Mouse (Mus musculus) testis, postnatal 14 days (tissue): ENCODE results near the gene Gal3st2.
A peak's percentile ranks its signal among the peaks of the same experiment; 100 is the strongest.
"Not testable (repeated sequence)": the region's sequence is repeated elsewhere in the genome, so short reads cannot be mapped to it uniquely, and the experiment has no call there.

Experiments used
- DNase-seq: peaks from one replicate; pipeline ENCODE4 v3.0.0; 2021; ENCODE audit warnings: low spot score

Gene Gal3st2

GRCm38 (mm10) chr1:93861048-93861447 is at the start of gene Gal3st2:
Gene Gal3st2, plus strand, starts transcription at chr1:93861306.
- DNase-seq, result not testable (repeated sequence)

DNA sequence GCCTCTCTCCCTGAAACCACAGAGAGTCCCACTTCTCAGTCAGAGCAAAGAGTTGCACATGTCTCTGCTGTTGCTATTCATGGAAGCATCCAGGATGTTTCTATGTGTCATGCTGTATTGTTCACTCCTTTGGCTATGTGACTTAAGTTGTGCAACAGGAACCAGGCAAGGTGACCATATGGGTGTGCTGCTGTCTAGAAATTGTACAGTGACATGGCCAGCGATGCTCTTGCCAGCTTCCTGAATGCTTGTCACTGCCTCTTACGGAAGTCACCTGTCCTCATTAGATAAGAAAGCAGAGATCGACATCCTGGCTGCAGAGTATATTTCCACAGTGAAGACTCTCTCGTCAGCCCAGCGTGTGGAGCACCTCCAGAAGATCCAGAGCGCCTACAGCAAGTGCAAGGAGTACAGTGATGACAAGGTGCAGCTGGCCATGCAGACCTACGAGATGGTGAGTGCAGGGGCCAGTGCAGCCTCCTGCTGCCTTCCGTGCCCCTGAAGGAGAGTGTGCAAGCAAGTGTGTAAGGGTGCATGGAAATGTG is 49.5 kb upstream of the Gal3st2 start:
- DNase-seq, result no peak

GRCm38 (mm10) chr1:93817823-93818532 is 43.1 kb upstream of the Gal3st2 start:
- DNase-seq, result no peak

DNA sequence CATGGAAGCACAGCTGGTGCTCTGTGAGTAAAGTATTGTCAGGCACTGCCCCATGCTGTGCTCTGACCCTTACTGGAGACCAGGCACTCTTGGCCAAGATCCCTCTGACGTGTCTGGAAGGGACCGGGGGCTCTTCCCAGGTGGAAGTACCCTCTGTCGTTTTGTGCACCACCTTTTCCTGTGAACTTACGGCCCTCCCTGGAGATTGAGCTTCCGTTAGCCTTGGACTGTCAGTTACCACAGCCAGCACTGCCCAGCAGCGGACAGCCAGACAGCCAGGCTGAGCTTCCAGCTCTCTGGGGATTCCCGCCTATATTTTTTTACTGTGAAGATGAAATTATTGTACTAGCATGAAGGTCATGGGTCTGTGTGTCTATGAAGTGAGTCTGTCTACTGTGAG is 42.4 kb upstream of the Gal3st2 start:
- DNase-seq, result no peak

- no peak for DNase-seq
These were observed 37.2 kb upstream of the Gal3st2 start for GRCm38 (mm10) chr1:93823796-93824495.

- no peak for DNase-seq
These were observed 36.5 kb upstream of the Gal3st2 start, which contains the start of gene D2hgdh for GRCm38 (mm10) chr1:93824609-93825008. Gene D2hgdh, plus strand, starts transcription at chr1:93824909.

DNA sequence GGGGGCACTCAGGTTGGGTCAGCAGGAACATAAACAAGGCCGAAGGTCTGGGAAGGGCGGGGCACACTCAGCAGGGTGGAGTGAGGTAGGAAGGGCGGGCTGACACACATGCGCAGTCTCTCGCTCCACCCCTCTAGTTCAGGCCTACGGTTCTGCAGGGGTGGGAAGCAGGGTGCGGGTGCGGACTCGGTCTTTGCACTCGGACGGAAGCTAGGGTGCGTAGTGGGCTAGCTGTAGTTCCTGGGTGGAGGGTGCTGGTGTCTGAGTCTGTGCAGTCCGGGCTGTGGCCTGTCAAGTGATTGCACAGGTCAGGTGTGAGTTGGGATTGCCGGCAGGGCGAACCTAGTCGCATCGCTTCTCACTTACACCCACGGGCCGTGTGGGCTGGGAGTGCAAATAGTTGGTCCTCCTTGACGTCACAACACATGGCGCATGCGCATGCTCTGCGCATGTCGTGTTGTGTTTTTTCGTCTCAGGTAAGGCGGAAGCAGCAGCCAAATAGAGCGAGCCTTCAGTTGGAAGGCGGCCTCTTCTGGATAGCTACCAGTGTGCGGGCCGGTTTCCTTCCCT is 35.9 kb upstream of the Gal3st2 start:
- DNase-seq, result peak; percentile 90

DNA sequence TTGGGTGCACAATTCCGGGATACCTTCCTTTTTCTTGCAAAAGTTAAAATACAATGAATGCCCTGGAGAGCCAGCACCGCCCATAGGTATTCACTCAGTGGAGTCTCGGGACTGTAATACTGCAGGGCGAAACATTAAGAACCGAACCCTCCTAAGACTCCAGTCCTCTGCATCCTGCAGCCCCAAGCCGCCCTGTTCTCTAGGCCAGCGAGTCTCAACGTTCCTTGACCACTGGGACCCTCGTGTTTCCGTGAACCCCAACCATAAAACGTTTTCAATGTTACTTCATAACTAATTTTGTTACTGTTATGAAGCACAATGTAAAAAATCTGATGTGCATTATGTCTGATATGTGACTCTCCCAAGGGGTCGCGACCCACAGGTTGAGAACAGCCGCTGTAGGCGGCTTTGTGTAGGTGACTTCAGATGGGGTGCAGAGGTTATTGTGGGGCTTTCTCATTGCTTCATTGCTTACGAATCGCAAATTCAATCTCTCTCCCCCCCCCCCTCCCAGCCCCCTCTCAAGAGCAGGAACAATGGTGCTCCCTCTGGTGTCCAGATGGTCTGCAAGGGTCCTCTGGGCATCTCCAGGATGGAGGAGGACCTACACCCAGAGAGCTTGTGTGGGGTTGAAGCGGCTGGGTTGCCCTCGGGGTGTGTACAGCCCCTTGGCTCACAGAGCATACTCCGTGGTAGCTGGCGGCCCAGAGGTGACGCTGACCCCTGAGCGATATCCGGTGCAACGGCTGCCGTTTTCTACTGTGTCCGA is 35.2 kb upstream of the Gal3st2 start:
- no peak for DNase-seq

- DNase-seq, result no peak
These were observed 34.6 kb upstream of the Gal3st2 start for GRCm38 (mm10) chr1:93826540-93826835.

DNA sequence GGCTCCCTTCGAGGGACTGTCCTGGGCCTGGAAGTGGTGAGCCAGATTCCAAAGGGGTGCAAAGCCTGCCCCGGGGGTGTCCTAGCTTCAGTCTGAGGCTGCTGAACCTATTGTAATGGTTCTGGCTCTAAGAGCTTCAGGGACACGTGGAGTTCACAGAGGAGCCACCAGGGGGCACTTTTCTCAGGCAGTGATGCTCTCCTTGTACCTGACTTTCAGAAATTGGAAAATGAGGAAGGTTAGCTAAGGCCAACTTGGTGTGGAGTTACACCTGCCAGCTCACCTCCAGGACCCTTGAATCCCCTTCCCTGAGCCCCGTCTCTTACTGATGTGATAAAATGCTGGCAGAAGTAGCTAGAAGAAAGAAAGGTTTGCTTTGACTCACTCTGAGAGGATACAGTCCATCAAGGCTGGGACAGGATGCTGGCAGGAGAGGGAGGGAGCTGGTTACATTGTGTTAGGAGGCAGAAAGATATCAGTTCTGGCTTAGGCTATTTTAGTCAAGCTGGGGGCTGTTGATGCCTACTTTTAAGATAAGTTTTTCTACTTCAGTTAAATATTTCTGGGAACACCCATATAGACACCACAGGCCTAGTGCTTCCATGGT is 28.2 kb upstream of the Gal3st2 start:
- peak; percentile 81 for DNase-seq

GRCm38 (mm10) chr1:93834671-93835150 is 26.4 kb upstream of the Gal3st2 start:
- DNase-seq, result no peak

- no peak for DNase-seq
These were observed 25.9 kb upstream of the Gal3st2 start for GRCm38 (mm10) chr1:93835211-93835610.

DNA sequence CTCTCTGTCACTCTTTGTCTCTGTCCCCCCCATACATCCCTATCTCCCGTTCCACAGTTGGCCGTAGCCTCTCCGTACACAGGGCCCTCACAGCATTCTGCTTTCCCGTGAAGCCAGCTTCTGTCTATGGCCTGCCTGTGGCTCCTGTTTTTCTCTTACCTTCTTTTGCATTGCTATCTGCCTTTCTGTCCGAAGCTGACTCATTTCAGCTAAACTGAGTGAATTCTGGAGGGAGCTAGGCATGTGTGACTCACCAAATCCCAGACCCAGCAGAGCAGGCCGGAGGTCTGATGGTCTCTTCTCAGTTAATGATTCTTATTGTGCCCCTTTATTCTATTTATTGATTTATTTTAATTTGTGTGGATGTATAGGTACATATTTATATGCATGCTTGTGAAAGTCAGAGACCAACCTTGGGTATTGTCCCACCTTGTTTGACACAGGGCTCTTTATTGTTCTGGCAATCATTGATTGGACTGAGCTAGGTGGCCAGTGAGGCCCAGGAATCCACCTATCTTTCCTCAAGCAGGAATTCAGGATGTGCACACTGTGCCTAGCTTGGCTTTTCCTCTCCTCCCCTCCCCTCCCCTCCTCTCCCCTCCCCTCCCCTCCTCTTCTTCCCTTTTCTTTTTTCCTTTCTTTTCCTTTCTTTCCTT is 25.1 kb upstream of the Gal3st2 start:
- DNase-seq, result no peak

GRCm38 (mm10) chr1:93836532-93836913 is 24.6 kb upstream of the Gal3st2 start:
- DNase-seq, result no peak

DNA sequence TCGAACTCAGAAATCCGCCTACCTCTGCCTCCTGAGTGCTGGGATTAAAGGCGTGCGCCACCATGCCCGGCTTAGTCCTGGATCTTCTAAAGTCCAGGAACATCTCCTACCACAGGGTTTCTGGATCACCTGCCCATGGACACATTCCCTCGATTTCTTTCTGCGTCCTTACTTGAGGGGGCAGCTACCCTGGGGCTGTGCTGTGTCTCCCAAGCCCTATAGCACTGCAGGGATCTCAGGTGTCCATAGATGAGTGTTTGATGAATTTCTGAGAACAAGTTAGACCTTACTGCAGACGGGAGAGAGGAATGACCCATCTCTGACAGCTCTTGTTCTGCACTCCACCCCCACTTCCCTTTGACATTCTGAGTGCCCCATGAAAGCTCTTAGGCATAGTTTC is 23.8 kb upstream of the Gal3st2 start:
- DNase-seq, result no peak

GRCm38 (mm10) chr1:93838569-93838968 is 22.5 kb upstream of the Gal3st2 start:
- not testable (repeated sequence) for DNase-seq

GRCm38 (mm10) chr1:93845766-93846366 is 15.2 kb upstream of the Gal3st2 start:
- DNase-seq, result not testable (repeated sequence)

DNA sequence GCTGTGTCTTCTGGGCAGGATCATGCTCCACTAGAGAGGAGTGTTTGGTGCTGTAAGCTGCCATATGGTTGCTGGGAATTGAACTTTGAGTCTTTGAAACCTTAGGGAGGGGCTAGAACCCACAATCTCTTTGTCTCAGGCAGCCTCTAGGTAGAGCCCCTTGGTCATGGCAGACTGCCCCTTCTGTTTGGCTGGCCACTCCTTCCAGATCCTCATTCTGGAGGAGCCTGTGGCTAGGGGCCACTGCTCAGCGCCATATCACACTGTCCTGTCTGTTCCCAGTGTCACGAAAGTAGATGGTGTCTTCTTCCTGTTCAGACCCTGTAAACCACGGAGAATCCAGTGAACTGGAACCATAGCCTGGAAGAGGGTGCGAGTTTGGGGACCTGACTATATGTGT is 5.3 kb upstream of the Gal3st2 start:
- DNase-seq, result not testable (repeated sequence)

DNA sequence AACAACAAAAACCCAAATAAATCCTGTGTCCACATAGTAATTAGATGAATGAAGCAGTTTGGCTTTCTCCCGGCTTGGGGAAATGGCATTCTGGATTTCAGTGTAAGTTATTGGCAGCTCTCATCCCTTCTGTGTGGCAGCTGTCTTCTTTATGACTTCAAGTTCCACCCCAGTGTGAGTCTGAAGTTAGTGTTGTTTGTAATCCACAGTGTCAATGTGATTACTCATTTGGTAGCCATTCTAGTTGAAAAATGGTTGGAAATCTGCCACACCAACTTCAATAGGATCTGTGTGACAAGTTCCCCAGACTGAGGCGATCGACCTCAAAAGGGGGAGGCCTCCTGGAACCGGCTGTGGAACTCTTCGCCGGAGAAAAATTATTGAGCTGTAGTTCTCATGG is 3.7 kb upstream of the Gal3st2 start:
- no peak for DNase-seq

GRCm38 (mm10) chr1:93857991-93858390 is 3.1 kb upstream of the Gal3st2 start:
- DNase-seq, result no peak

DNA sequence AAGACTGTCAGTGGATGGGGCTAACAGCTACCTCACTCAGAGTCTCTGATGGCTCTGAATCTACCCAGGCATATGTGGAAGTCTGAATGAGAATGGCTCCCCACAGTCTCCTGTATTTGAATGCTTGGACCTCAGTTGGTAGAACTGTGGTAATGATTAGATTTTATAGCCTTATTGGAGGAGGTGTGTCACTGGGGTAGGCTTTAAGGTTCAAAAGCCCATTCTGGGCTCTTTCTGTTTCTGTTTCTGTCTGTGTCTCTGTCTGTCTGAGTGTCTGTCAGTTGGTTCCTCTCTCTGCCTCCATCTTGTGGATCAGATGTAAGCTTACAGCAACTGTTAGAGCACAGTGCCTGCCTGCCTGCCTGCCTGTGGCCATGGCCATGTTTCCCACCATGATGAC is 1.5 kb upstream of the Gal3st2 start:
- no peak for DNase-seq
